ENCODE assay signal across 8 mouse cellular contexts in genomic region chr19:23147026-23147966, GRCm38 (mm10). TPM values are rescaled to one million over a fixed set of nuclear protein-coding genes. Genes with fewer than 3 reads are reported as not detected.
A peak's percentile ranks its signal among the peaks of the same experiment; 100 is the strongest.
DNase-seq lines count a peak whose midpoint lies in the region; ATAC-seq and TF ChIP-seq lines count a peak whose summit lies in the region.

No protein-coding gene starts in this region.

- TF ChIP-seq CTCF in E14TG2a.4 (conservative IDR thresholded peaks at IDR 0.05; ENCODE audit: low read length), result no peak
- TF ChIP-seq CTCF in kidney, postnatal 0 days (IDR thresholded peaks at IDR 0.05; ENCODE audit: low read depth), result no peak

- no peak for ATAC-seq in kidney, postnatal 0 days (replicated peaks; ENCODE audit: low FRiP score, low read depth)
- ATAC-seq in CD4-positive, CD25-positive, alpha-beta regulatory T cell, adult 4 months, result no peak

- H3K4me1 ChIP-seq in E14TG2a.4 (replicated peaks; ENCODE audit: low read depth, low read length), result peaks cover 80% of the 10 kb centered on the region
- H3K4me1 ChIP-seq in kidney, postnatal 0 days (replicated peaks; ENCODE audit: insufficient read depth, low read length), result peaks cover 26% of the 10 kb centered on the region

- no peaks in the 10 kb centered on the region for H3K9me3 ChIP-seq in E14TG2a.4 (ENCODE audit: low read length)
- no peaks in the 10 kb centered on the region for H3K9me3 ChIP-seq in kidney, postnatal 0 days (replicated peaks; ENCODE audit: low read length)

- WGBS in kidney, postnatal 0 days, result 46% methylated on average over 15 of the region's 15 CpGs

- no peaks in the 10 kb centered on the region for H3K27me3 ChIP-seq in E14TG2a.4 (ENCODE audit: insufficient read depth, low read length)
- H3K27me3 ChIP-seq in kidney, postnatal 0 days (ENCODE audit: insufficient read depth, low read length), result no peaks in the 10 kb centered on the region

- H3K9ac ChIP-seq in kidney, postnatal 0 days (ENCODE audit: low read depth, low read length), result no peak overlapping the region

- H3K4me2 ChIP-seq in kidney, postnatal 0 days (ENCODE audit: low read length), result 0 out of 2 replicates have a peak overlapping the region, but pooled peaks have one; percentile 1

- peaks cover 90% of the 10 kb centered on the region for H3K36me3 ChIP-seq in E14TG2a.4 (ENCODE audit: insufficient read depth, low read length)
- 0 out of 2 replicates have a peak, but pooled peaks cover 5% of the 10 kb centered on the region for H3K36me3 ChIP-seq in kidney, postnatal 0 days (ENCODE audit: insufficient read depth, low read length)

- intact Hi-C loops in heart, postnatal 36 days (cut with DNase I), result loop anchor here (5.0 kb wide), 1 partner anchor 140 kb away; no protein-coding TSS in a partner anchor

- peak overlapping the region; percentile 98 for H3K4me3 ChIP-seq in E14TG2a.4 (replicated peaks; ENCODE audit: low read length)
- H3K4me3 ChIP-seq in kidney, postnatal 0 days (replicated peaks; ENCODE audit: low read depth, low read length), result no peak overlapping the region

- peak; percentile 34 to 39 for DNase-seq in heart, postnatal 36 days
- DNase-seq in heart, adult 18-20 months, result no peak
- peak; percentile 78 for DNase-seq in ES-CJ7 (ENCODE audit: low read depth, low spot score)
- DNase-seq in kidney, postnatal 0 days (ENCODE audit: low spot score), result peak; percentile 32
- DNase-seq in layer of hippocampus, adult 11-12 months (ENCODE audit: low spot score), result no peak
- no peak for DNase-seq in T-cell, adult 2 months (ENCODE audit: low spot score)

- peak overlapping the region; percentile 34; the same call in 1 of the 2 replicates for H3K27ac ChIP-seq in kidney, postnatal 0 days

RNA-seq across cellular contexts. Expression of gene Klf9, which starts 6.3 kb away (rescaled TPM):
- 100 to 1,000 TPM; 135 to 146 TPM for total RNA-seq in heart, postnatal 36 days (2021)
- 100 to 1,000 TPM in 1 of 2 experiments, 10 to 100 TPM in 1; 98.5 to 136 TPM for total RNA-seq in heart, adult 18-20 months (2021)
- 14.3 and 16.1 TPM in 2 replicates for polyA plus RNA-seq in kidney, postnatal 0 days (2015; fragmentation: Nextera tagmentation; extraction: Ambion mirVana)
- polyA plus RNA-seq in CD4-positive, CD25-positive, alpha-beta regulatory T cell, adult 4 months (2017; shearing (Covaris generic)), result 1 to 10 TPM; 3.6 to 4.3 TPM

Comparison
In these comparisons a context has a peak if more than half of its experiments do, and no peak if none do; other contexts are left out.
1. DNase-seq: peak in heart, postnatal 36 days (2 of 2), ES-CJ7 (single experiment) and kidney, postnatal 0 days (single experiment); none in heart, adult 18-20 months (0 of 2), layer of hippocampus, adult 11-12 months (single experiment) and T-cell, adult 2 months (single experiment).